Mouse (Mus musculus) E14TG2a.4 (cell line): ENCODE data around the gene Kdr.

Experiments used
- H3K27me3 ChIP-seq: 2 replicates; pipeline ENCODE4 v1.6.1; 2014; ENCODE audit warnings: low read length, control low read depth; ENCODE audit not compliant: insufficient read depth
- H3K36me3 ChIP-seq: 2 replicates; pipeline ENCODE4 v1.6.1; 2014; ENCODE audit warnings: low read length, control low read depth; ENCODE audit not compliant: insufficient read depth
- H3K4me1 ChIP-seq: replicated peaks from 2 replicates; pipeline ENCODE4 v1.6.1; 2014; ENCODE audit warnings: low read depth, low read length, control low read depth
- H3K4me3 ChIP-seq: replicated peaks from 2 replicates; pipeline ENCODE4 v1.5.1; 2014; ENCODE audit warnings: mild to moderate bottlenecking, low read length
- H3K9me3 ChIP-seq: 2 replicates; pipeline ENCODE4 v1.6.1; 2014; ENCODE audit warnings: low read length, control low read depth
- CTCF ChIP-seq: conservative IDR thresholded peaks from 2 replicates; pipeline ENCODE4 v1.5.1; 2014; ENCODE audit warnings: low read length
- NANOG ChIP-seq: IDR thresholded peaks from 2 replicates; pipeline ENCODE4 v1.6.1; 2014; ENCODE audit warnings: borderline replicate concordance, low read length, mixed read lengths
- POU5F1 ChIP-seq: IDR thresholded peaks from 2 replicates; pipeline ENCODE4 v1.6.1; 2014; ENCODE audit warnings: low read length, borderline replicate concordance

Gene Kdr

GRCm38 (mm10) chr5:75969887-75970286 is 8.4 kb downstream of the Kdr start:
- no peak overlapping the region for H3K4me3 ChIP-seq
- H3K27me3 ChIP-seq = peaks cover 18% of the 10 kb centered on the region
- no peaks in the 10 kb centered on the region; the same call in 1 of the 2 replicates for H3K4me1 ChIP-seq
- H3K9me3 ChIP-seq = no peaks in the 10 kb centered on the region
- H3K36me3 ChIP-seq = no peaks in the 10 kb centered on the region
- no peak for TF ChIP-seq POU5F1
- TF ChIP-seq NANOG = no peak
- no peak for TF ChIP-seq CTCF

GRCm38 (mm10) chr5:75962558-75962957 is 15.7 kb downstream of the Kdr start:
- no peak overlapping the region for H3K4me3 ChIP-seq
- peaks cover 3% of the 10 kb centered on the region; the same call in 1 of the 2 replicates for H3K27me3 ChIP-seq
- no peaks in the 10 kb centered on the region for H3K36me3 ChIP-seq
- no peaks in the 10 kb centered on the region for H3K9me3 ChIP-seq
- TF ChIP-seq POU5F1 (no peak), CTCF (no peak), NANOG (no peak)
- H3K4me1 ChIP-seq = no peaks in the 10 kb centered on the region

- no peaks in the 10 kb centered on the region for H3K36me3 ChIP-seq
- TF ChIP-seq CTCF (no peak), NANOG (no peak), POU5F1 (no peak)
- H3K27me3 ChIP-seq = peaks cover 3% of the 10 kb centered on the region; the same call in 1 of the 2 replicates
- H3K9me3 ChIP-seq = no peaks in the 10 kb centered on the region
- no peak overlapping the region for H3K4me3 ChIP-seq
- H3K4me1 ChIP-seq = no peaks in the 10 kb centered on the region
Measured at GRCm38 (mm10) chr5:75961741-75962469, 16.4 kb downstream of the Kdr start.

GRCm38 (mm10) chr5:75959809-75960208 is 18.4 kb downstream of the Kdr start:
- TF ChIP-seq POU5F1 (no peak), NANOG (no peak), CTCF (no peak)
- Histone ChIP-seq H3K4me1 (no peaks in the 10 kb centered on the region), H3K36me3 (no peaks in the 10 kb centered on the region), H3K4me3 (no peak overlapping the region), H3K27me3 (peaks cover 3% of the 10 kb centered on the region; the same call in 1 of the 2 replicates), H3K9me3 (no peaks in the 10 kb centered on the region)

- no peaks in the 10 kb centered on the region for H3K36me3 ChIP-seq
- no peak overlapping the region for H3K4me3 ChIP-seq
- no peak for TF ChIP-seq POU5F1
- no peak for TF ChIP-seq CTCF
- no peak for TF ChIP-seq NANOG
- no peaks in the 10 kb centered on the region for H3K4me1 ChIP-seq
- H3K27me3 ChIP-seq = no peaks in the 10 kb centered on the region
- H3K9me3 ChIP-seq = no peaks in the 10 kb centered on the region
Measured at GRCm38 (mm10) chr5:75956526-75956925, 21.7 kb downstream of the Kdr start.

GRCm38 (mm10) chr5:75955876-75956275 is 22.4 kb downstream of the Kdr start:
- Histone ChIP-seq H3K9me3 (no peaks in the 10 kb centered on the region), H3K4me1 (no peaks in the 10 kb centered on the region), H3K27me3 (no peaks in the 10 kb centered on the region), H3K4me3 (no peak overlapping the region), H3K36me3 (no peaks in the 10 kb centered on the region)
- TF ChIP-seq CTCF (no peak), NANOG (no peak), POU5F1 (no peak)

- no peaks in the 10 kb centered on the region for H3K4me1 ChIP-seq
- H3K4me3 ChIP-seq = no peak overlapping the region
- no peaks in the 10 kb centered on the region for H3K27me3 ChIP-seq
- H3K36me3 ChIP-seq = no peaks in the 10 kb centered on the region
- no peaks in the 10 kb centered on the region for H3K9me3 ChIP-seq
- TF ChIP-seq POU5F1 (no peak), CTCF (no peak), NANOG (no peak)
Measured at GRCm38 (mm10) chr5:75954778-75955330, 23.4 kb downstream of the Kdr start.

GRCm38 (mm10) chr5:75954218-75954617 is 24.0 kb downstream of the Kdr start:
- TF ChIP-seq POU5F1 (no peak), NANOG (no peak), CTCF (no peak)
- H3K4me1 ChIP-seq = no peaks in the 10 kb centered on the region
- H3K9me3 ChIP-seq = no peaks in the 10 kb centered on the region
- H3K36me3 ChIP-seq = no peaks in the 10 kb centered on the region
- no peak overlapping the region for H3K4me3 ChIP-seq
- H3K27me3 ChIP-seq = no peaks in the 10 kb centered on the region
